Mouse (Mus musculus) limb, embryonic 10.5 days (tissue): ENCODE data around the gene Rrnad1. TPM values are rescaled to one million over a fixed set of nuclear protein-coding genes. Genes with fewer than 3 reads are reported as not detected.
A peak's percentile ranks its signal among the peaks of the same experiment; 100 is the strongest.

ENCODE experiments used
- DNase-seq: peaks from one replicate; pipeline ENCODE4 v3.0.0-alpha.2; 2017; ENCODE audit warnings: low spot score
- H3K27ac ChIP-seq: fragments of 300-500 bp; sonication (generic); 2 replicates; pipeline ENCODE4 v1.5.1; 2016; ENCODE audit warnings: mild to moderate bottlenecking
- H3K27me3 ChIP-seq: fragments of 300-500 bp; sonication (generic); 2 replicates; pipeline ENCODE4 v1.6.1; 2016; ENCODE audit warnings: low read depth, mild to moderate bottlenecking; ENCODE audit not compliant: poor library complexity, severe bottlenecking
- H3K36me3 ChIP-seq: fragments of 300-500 bp; sonication (generic); 2 replicates; pipeline ENCODE4 v1.6.1; 2016; ENCODE audit warnings: mild to moderate bottlenecking, moderate library complexity
- H3K4me1 ChIP-seq: fragments of 300-500 bp; sonication (generic); 2 replicates; pipeline ENCODE4 v1.6.1; 2016
- H3K4me3 ChIP-seq: fragments of 300-500 bp; sonication (generic); 2 replicates; pipeline ENCODE4 v1.5.1; 2016; ENCODE audit warnings: mild to moderate bottlenecking, moderate library complexity
- H3K9me3 ChIP-seq: fragments of 300-500 bp; sonication (generic); replicated peaks from 2 replicates; pipeline ENCODE4 v1.6.1; 2016; ENCODE audit warnings: mild to moderate bottlenecking
- WGBS: fragments of 180-500 bp; shearing (Covaris S2); methylation state at CpG from one replicate; pipeline ENCODE4 v1.1.7; 2016; 5-methylcytosine and 5-hydroxymethylcytosine counted together
- polyA plus RNA-seq: library from polyadenylated mRNA; unstranded; fragments of >200 nt; fragmentation: Nextera tagmentation; extraction: Ambion mirVana; gene quantifications from 2 replicates; pipeline ENCODE4 v1.2.1, GENCODE M21; 2016

Rrnad1 gene
- polyA plus RNA-seq, 1 experiment from 2014 or later = 21.7 TPM

DNA sequence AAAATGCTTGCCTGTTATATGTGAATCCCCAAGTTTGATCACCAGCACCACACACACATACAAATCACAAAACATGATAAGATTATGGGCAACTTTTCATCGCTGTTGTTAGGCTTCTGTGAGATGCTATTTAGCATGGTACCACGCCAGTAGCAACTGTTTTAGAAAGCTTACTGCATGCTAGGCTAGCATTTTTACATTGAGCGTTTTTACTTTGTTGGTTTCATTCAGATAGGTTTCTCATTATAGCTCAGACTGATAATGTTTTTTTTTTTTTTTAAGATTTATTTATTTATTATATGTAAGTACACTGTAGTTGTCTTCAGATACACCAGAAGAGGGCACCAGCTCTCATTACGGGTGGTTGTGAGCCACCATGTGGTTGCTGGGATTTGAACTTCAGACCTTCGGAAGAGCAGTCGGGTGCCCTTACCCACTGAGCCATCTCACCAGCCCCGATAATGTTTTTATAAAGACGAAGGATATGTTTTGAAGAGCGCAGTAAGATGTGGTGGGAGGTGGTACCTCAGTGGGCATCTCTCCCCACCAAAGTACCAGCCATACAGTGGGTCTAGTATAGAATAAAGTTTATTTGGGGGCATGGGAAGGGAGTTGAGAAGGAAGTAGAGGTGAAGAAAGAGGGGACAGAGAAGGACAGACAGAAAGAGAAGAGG lies 10.1 kb downstream of the Rrnad1 start:
- H3K27ac ChIP-seq = peak overlapping the region; percentile 83; the same call in 1 of the 2 replicates

DNA sequence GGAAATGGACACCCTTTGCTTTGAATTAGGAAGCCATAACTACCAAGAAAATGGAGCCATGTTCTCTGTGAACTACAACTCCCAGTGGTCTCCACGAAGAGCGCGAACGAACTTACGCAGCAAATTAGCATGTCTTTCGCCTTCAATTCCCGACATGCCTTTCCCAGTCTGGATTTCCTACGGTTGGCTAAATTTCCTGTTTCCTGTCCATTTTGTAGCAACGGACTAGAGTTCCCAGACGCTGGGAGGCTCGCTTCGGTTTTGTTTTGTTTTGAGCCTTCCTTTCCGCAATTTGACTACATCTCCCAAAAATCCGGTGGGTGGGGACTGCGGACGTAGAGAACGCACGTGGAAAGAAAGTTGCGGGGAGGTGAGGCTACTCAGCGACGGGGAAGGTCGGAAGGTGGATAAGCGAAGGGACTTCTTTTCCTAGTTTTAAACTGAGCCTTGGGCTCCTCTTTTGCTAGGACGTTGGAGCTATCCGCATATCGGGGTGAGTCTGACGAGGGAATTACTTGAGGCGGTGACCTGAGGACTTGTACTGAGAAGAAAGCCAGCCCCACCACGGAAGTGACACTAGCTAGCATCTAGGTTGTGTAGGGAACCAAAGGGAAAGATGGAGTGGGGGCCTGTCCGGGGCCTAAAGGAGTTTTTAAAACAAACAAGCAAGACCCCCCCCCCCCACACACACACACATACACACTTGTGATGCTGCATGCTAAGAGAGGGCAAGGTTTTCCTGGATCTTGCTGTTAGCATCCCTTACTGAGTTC lies 11.0 kb downstream of the Rrnad1 start, which contains the start of gene Mrpl24:
Mrpl24 (plus strand) TSS at position 171 of the 773 bp plus-strand sequence.
- DNase-seq = peak; percentile 64
- H3K27ac ChIP-seq = peak within 1 kb of the TSS; percentile 83
- no peaks in the 10 kb centered on the region for H3K27me3 ChIP-seq
- H3K9me3 ChIP-seq = no peaks in the 10 kb centered on the region
- under 1% methylated on average over 30 of the region's 30 CpGs for WGBS
- peaks cover 67% of the 10 kb centered on the region for H3K36me3 ChIP-seq
- peaks cover 6% of the 10 kb centered on the region; the same call in 1 of the 2 replicates for H3K4me1 ChIP-seq
- H3K4me3 ChIP-seq = peak within 1 kb of the TSS; percentile 63

More for the DNA sequence above, 10.1 kb downstream of the Rrnad1 start:
- Histone ChIP-seq H3K27me3 (no peaks in the 10 kb centered on the region), H3K9me3 (no peaks in the 10 kb centered on the region), H3K36me3 (peaks cover 67% of the 10 kb centered on the region), H3K4me3 (peak overlapping the region; percentile 63), H3K4me1 (peaks cover 6% of the 10 kb centered on the region; the same call in 1 of the 2 replicates)
- 70% methylated on average over 9 of the region's 9 CpGs for WGBS
- DNase-seq = no peak

DNA sequence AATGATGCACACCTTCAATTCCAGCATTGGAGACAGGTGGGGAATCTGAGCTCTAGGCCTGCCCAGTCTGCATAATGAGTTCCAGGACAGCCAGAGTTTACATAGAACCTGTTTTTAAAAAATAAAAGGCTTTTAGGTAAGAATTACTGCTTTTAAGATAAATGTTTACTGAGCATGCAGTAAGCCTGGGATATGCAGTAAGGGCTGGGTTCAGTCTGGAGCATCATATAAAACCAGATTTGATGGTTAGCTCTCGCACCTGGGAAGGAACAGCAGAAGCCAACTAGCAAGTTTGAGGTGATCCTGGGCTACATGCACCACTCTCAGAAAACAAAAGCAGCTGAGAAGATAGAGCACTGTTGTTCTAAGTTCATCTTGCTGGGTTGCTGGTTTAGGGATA lies 12.0 kb downstream of the Rrnad1 start:
- 92% methylated on average over 1 of the region's 1 CpGs for WGBS
- H3K27ac ChIP-seq = no peak overlapping the region
- H3K27me3 ChIP-seq = no peaks in the 10 kb centered on the region
- no peaks in the 10 kb centered on the region for H3K9me3 ChIP-seq
- DNase-seq = no peak
- H3K4me1 ChIP-seq = peaks cover 6% of the 10 kb centered on the region; the same call in 1 of the 2 replicates
- H3K36me3 ChIP-seq = peaks cover 67% of the 10 kb centered on the region
- no peak overlapping the region for H3K4me3 ChIP-seq

DNA sequence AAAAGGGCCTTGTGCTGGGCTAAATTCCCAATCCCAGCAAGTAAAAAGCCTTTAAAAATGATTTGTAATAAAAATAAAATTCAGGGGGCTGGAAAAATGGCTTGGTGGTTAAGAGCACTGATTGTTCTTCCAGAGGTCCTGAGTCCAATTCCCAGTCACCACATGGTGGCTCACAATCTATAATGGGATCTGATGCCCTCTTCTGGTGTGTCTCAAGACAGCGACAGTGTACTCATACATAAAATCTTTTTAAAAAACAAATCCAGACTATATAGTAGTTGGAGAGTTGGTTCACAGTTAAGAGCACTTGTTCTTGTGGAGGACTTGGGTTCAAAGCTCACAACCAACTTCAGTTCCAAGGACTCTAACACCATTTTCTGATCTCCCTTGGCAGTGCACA lies 13.5 kb downstream of the Rrnad1 start:
- H3K27ac ChIP-seq = no peak overlapping the region
- H3K4me1 ChIP-seq = peaks cover 6% of the 10 kb centered on the region; the same call in 1 of the 2 replicates
- H3K4me3 ChIP-seq = no peak overlapping the region
- H3K9me3 ChIP-seq = no peaks in the 10 kb centered on the region
- no peak for DNase-seq
- WGBS = 95% methylated on average over 1 of the region's 1 CpGs
- H3K36me3 ChIP-seq = peaks cover 63% of the 10 kb centered on the region
- no peaks in the 10 kb centered on the region for H3K27me3 ChIP-seq

DNA sequence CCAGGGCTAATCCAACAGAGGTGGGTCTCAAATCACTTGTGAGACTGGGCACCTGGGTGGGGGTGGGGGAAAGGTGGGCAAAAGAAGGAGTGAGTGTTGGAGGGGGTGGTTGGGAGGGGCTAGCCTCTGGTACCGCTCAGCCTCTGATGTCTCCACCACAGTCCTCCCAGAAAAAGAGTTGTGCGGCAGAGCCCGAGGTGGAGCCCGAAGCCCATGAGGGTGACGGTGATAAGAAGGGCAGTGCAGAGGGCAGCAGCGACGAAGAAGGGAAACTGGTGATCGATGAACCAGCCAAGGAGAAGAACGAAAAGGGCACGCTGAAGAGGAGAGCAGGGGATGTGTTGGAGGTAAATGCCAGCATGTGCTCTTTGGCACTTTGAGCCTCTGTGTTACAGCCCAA lies 16.6 kb downstream of the Rrnad1 start:
- H3K27ac ChIP-seq = no peak overlapping the region
- 98% methylated on average over 10 of the region's 10 CpGs for WGBS
- H3K36me3 ChIP-seq = peaks cover 58% of the 10 kb centered on the region
- DNase-seq = no peak
- H3K9me3 ChIP-seq = no peaks in the 10 kb centered on the region
- H3K4me1 ChIP-seq = peaks cover 27% of the 10 kb centered on the region
- no peaks in the 10 kb centered on the region for H3K27me3 ChIP-seq
- no peak overlapping the region for H3K4me3 ChIP-seq

DNA sequence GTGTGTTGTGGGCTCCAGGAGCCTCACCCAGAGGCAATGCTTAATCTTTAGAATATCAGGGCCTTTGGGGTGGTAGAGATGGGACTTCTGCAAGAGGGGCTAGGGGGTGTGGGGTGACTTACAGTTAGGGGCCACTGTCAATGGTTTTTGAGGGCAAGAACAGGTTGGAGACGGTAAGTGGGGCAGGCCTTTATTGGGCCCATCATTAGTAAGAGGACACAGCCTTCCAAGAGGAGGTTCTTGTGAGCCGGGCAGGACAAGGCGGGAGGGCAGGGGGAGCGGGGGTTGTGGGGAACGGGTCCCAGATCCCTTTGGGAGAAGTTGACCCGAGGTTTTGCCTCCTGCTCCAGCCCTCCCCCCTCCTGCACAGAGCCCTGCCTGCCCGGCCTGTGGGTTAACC lies 17.0 kb downstream of the Rrnad1 start:
- H3K36me3 ChIP-seq = peaks cover 62% of the 10 kb centered on the region
- H3K27ac ChIP-seq = no peak overlapping the region
- H3K4me1 ChIP-seq = peaks cover 31% of the 10 kb centered on the region
- no peaks in the 10 kb centered on the region for H3K9me3 ChIP-seq
- DNase-seq = no peak
- no peak overlapping the region for H3K4me3 ChIP-seq
- 83% methylated on average over 7 of the region's 7 CpGs for WGBS
- H3K27me3 ChIP-seq = no peaks in the 10 kb centered on the region

DNA sequence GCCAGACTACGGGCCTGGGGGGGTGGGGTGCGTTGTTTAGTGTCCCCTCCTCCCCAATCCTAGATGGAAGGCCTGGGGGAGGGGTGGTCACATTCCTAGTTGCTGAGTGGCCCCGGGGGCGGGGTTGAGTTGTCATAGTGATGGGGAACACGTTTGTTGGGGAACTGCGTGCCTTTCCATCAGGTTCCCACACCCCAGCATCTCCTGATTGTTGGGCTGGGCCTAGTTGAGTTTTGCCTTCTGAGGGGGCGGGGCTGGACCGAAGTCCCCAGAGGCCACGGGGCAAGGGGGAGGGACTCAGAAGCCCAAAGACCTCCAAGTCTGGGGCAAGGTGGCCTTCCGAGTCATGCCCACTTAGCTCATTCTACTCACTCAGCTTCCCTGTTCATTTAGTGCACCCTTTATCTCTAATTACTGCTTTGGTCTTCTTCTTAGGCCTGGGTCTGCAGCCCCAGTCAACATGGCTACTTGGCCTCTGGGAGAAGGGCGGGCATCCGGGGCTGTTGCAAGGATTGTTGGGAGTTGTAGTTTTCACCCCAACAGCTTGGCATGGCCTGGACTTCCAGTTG lies 19.9 kb downstream of the Rrnad1 start:
- H3K27me3 ChIP-seq = no peaks in the 10 kb centered on the region
- H3K36me3 ChIP-seq = peaks cover 42% of the 10 kb centered on the region
- H3K9me3 ChIP-seq = no peaks in the 10 kb centered on the region
- peak overlapping the region; percentile 87 for H3K27ac ChIP-seq
- 8% methylated on average over 12 of the region's 12 CpGs for WGBS
- peak; percentile 88 for DNase-seq
- H3K4me3 ChIP-seq = peak overlapping the region; percentile 94
- H3K4me1 ChIP-seq = peaks cover 44% of the 10 kb centered on the region

DNA sequence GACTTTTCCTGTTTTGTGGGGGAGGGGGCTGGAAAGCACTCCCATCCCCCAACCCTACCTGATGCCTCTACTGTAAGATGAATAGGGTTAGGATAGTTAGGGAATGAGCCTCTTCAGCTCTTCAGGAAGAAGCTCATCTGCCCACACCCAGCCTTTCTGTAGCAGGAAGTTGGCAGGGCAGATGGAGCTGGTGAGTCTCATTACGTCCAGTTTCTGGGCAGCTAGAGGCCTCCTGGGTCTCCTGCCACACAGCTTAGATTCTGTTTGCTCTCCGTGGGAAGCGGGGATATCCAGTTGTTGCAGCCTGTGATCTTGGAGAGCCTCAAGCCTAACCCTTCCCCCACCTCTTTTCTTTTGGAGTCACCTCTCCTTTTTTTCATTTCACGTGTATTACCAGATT lies 20.6 kb downstream of the Rrnad1 start:
- Histone ChIP-seq H3K27ac (peak overlapping the region; percentile 87), H3K36me3 (peaks cover 34% of the 10 kb centered on the region), H3K4me1 (peaks cover 44% of the 10 kb centered on the region), H3K9me3 (no peaks in the 10 kb centered on the region), H3K27me3 (no peaks in the 10 kb centered on the region), H3K4me3 (peak overlapping the region; percentile 94)
- no peak for DNase-seq
- 7% methylated on average over 4 of the region's 4 CpGs for WGBS

DNA sequence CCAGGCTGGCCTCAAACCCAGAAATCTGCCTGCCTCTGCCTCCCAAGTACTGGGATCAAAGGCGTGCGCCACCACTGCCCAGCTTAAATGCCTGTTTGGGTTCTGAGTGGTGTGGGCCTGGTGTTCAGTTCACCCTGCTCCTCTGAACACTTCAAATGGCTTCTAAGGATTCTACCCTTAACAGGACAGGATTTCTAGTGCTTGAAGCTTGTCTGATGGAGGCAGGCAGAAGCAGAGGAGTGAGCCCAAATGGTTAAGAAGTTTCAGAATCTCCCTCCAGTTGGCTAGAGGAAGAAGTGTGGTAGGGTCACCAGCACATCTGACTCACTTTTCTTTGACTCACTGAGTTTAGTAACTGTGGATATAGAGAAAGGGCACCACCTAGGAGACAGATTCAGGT lies 21.1 kb downstream of the Rrnad1 start:
- 83% methylated on average over 2 of the region's 2 CpGs for WGBS

DNA sequence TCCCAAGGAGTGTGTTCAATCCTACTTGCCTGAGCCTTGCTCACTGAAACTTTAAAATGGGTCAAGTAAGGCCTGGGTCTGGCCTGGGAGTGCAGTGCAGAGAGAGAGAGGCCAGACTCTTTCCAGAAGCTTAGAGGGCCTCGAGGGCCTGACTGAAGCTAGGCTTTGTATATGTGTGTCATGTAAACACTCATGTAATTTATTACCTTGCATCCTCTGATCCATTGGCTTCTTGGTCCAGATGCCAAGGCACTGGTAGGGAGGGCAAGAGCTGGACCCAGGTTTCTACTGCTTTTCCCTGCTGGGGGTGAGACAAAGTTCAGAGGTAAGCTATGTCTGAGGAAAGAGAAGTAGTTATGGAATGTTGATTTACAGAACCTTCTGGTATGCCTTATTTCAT lies 22.6 kb downstream of the Rrnad1 start:
- no peak for DNase-seq
- H3K4me1 ChIP-seq = peaks cover 50% of the 10 kb centered on the region
- no peaks in the 10 kb centered on the region for H3K9me3 ChIP-seq
- H3K36me3 ChIP-seq = peaks cover 15% of the 10 kb centered on the region
- peak overlapping the region; percentile 98 for H3K27ac ChIP-seq
- no peaks in the 10 kb centered on the region for H3K27me3 ChIP-seq
- 0% methylated on average over 1 of the region's 1 CpGs for WGBS
- peak overlapping the region; percentile 94 for H3K4me3 ChIP-seq

More for the DNA sequence above, 21.1 kb downstream of the Rrnad1 start:
- H3K4me1 ChIP-seq = peaks cover 44% of the 10 kb centered on the region
- H3K9me3 ChIP-seq = no peaks in the 10 kb centered on the region
- peaks cover 29% of the 10 kb centered on the region for H3K36me3 ChIP-seq
- H3K27ac ChIP-seq = peak overlapping the region; percentile 87
- peak overlapping the region; percentile 94 for H3K4me3 ChIP-seq
- no peaks in the 10 kb centered on the region for H3K27me3 ChIP-seq
- no peak for DNase-seq

DNA sequence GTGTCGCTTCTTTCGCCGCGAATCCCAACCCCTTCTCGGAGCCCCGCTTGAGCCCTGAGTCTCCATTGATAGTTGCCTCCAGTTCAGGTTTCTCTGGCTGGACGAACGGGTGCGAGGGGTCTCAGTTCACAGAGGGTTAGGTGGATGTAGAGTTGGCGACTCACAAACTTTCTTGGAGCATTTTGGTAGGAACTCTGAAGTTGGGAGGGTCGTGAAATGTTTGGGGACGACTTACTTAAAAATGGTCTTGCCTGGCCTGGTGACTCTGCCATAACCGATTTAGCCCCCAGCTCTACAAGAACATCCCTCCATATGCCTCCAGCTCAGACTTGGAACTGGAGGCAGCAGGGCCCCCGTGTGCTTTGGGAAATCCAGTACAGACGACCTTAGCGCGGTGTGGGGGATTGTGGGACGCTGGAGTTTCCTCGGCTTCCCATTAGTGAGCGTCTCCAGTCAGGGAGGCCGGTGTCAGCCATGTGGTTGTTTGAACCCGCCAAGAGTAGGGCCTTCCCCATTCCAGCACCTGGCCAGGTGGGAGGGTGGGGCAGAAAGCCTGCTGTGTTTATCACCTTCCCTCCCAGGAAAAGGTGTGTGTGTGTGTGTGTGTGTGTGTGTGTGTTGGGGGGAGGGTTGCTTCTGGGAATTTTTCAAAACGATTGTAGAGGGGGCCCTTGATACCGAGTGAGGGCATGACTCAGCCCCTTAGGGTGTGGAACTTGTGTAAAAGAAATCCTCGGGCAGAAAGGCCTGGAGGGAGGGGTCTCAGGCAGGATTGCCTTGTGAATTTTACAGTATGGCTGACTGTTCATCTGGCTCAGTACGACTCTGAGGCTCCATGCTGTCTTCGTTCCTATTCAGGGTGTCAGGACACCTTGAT lies 23.3 kb downstream of the Rrnad1 start:
- no peaks in the 10 kb centered on the region for H3K9me3 ChIP-seq
- peaks cover 9% of the 10 kb centered on the region for H3K36me3 ChIP-seq
- WGBS = under 1% methylated on average over 27 of the region's 27 CpGs
- peak; percentile 71 for DNase-seq
- no peaks in the 10 kb centered on the region for H3K27me3 ChIP-seq
- H3K4me1 ChIP-seq = peaks cover 50% of the 10 kb centered on the region
- H3K27ac ChIP-seq = peak overlapping the region; percentile 98
- H3K4me3 ChIP-seq = peak overlapping the region; percentile 94

DNA sequence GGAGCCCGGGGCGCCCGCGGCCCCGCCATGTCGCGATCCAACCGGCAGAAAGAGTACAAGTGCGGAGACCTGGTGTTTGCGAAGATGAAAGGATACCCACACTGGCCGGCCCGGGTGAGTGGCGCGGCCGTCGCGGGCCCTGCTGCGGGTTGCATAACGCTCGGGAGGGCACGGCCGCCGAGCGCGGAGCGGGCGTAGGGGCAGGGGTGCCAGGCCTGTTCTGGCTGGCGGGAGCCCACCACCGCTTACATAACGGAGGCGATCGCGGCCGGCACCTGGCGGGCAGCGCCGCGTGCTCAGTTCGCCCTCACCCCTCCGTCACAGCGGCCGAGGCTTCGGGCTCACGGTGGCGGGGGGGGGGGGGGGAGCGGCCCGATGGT lies 23.9 kb downstream of the Rrnad1 start:
- no peaks in the 10 kb centered on the region for H3K27me3 ChIP-seq
- H3K4me3 ChIP-seq = peak overlapping the region; percentile 94
- peaks cover 50% of the 10 kb centered on the region for H3K4me1 ChIP-seq
- WGBS = under 1% methylated on average over 39 of the region's 47 CpGs
- peaks cover 9% of the 10 kb centered on the region for H3K36me3 ChIP-seq
- peak overlapping the region; percentile 98 for H3K27ac ChIP-seq
- no peak for DNase-seq
- no peaks in the 10 kb centered on the region for H3K9me3 ChIP-seq
